Mouse (Mus musculus) lung, embryonic 16.5 days (tissue): ENCODE results near the gene Kcnh1. TPM values are rescaled to one million over a fixed set of nuclear protein-coding genes. Genes with fewer than 3 reads are reported as not detected.

Experiments used
- ATAC-seq: fragments of 200-750 bp; cut with Nextera tagmentation; 2 replicates; pipeline ENCODE4 v1.8.0; 2017; ENCODE audit warnings: low read depth, mild to moderate bottlenecking, moderate library complexity
- H3K27ac ChIP-seq: fragments of 300-500 bp; sonication (generic); 2 replicates; pipeline ENCODE4 v1.5.1; 2014; ENCODE audit warnings: mild to moderate bottlenecking, control low read depth, low read length
- H3K27me3 ChIP-seq: fragments of 300-500 bp; sonication (generic); 2 replicates; pipeline ENCODE4 v1.6.1; 2014; ENCODE audit warnings: low read depth, low read length, mixed read lengths; ENCODE audit not compliant: control insufficient read depth, insufficient read depth
- H3K36me3 ChIP-seq: fragments of 300-500 bp; sonication (generic); 2 replicates; pipeline ENCODE4 v1.6.1; 2014; ENCODE audit warnings: low read length; ENCODE audit not compliant: control insufficient read depth, insufficient read depth
- H3K4me1 ChIP-seq: fragments of 300-500 bp; sonication (generic); replicated peaks from 2 replicates; pipeline ENCODE4 v1.6.1; 2014; ENCODE audit warnings: low read length, mixed read lengths; ENCODE audit not compliant: control insufficient read depth, insufficient read depth
- H3K4me2 ChIP-seq: fragments of 300-500 bp; sonication (generic); 2 replicates; pipeline ENCODE4 v1.6.1; 2014; ENCODE audit warnings: low read depth, low read length, control low read depth
- H3K4me3 ChIP-seq: fragments of 300-500 bp; sonication (generic); 2 replicates; pipeline ENCODE4 v1.5.1; 2014; ENCODE audit warnings: mild to moderate bottlenecking, low read length, control low read depth
- H3K9ac ChIP-seq: fragments of 300-500 bp; sonication (generic); 2 replicates; pipeline ENCODE4 v1.6.1; 2014; ENCODE audit warnings: low read length, control low read depth
- H3K9me3 ChIP-seq: fragments of 300-500 bp; sonication (generic); 2 replicates; pipeline ENCODE4 v1.6.1; 2016; ENCODE audit warnings: low read length; ENCODE audit not compliant: control insufficient read depth
- WGBS: fragments of 180-500 bp; shearing (Covaris S2); extraction: QIAGEN DNeasy Blood & Tissue Kit; methylation state at CpG from one replicate; pipeline ENCODE4 v1.1.7; 2014; 5-methylcytosine and 5-hydroxymethylcytosine counted together
- polyA plus RNA-seq: library from polyadenylated mRNA; unstranded; fragments of >200 nt; fragmentation: Nextera tagmentation; extraction: Ambion mirVana; gene quantifications from 2 replicates; pipeline ENCODE4 v1.2.1, GENCODE M21; 2015

The Kcnh1 gene
- polyA plus RNA-seq, 1 experiment from 2014 or later, result 0.97 TPM

GRCm38 (mm10) chr1:192502835-192503234, 312.3 kb downstream of the Kcnh1 start:
- Histone ChIP-seq H3K4me1 (no peaks in the 10 kb centered on the region), H3K36me3 (no peaks in the 10 kb centered on the region), H3K9ac (no peak overlapping the region), H3K4me2 (no peak overlapping the region), H3K27ac (no peak overlapping the region), H3K4me3 (no peak overlapping the region), H3K9me3 (no peaks in the 10 kb centered on the region), H3K27me3 (no peaks in the 10 kb centered on the region)
- no peak for ATAC-seq

GRCm38 (mm10) chr1:192503651-192504050, 313.1 kb downstream of the Kcnh1 start:
- Histone ChIP-seq H3K4me3 (no peak overlapping the region), H3K4me2 (no peak overlapping the region), H3K4me1 (no peaks in the 10 kb centered on the region), H3K9me3 (no peaks in the 10 kb centered on the region), H3K27me3 (no peaks in the 10 kb centered on the region), H3K9ac (no peak overlapping the region), H3K36me3 (no peaks in the 10 kb centered on the region), H3K27ac (no peak overlapping the region)
- ATAC-seq, result no peak
- 81% methylated on average over 4 of the region's 4 CpGs for WGBS

- H3K27ac ChIP-seq, result no peak overlapping the region
- no peak overlapping the region for H3K9ac ChIP-seq
- no peaks in the 10 kb centered on the region for H3K27me3 ChIP-seq
- 95% methylated on average over 1 of the region's 1 CpGs for WGBS
- ATAC-seq, result no peak
- no peak overlapping the region for H3K4me2 ChIP-seq
- no peaks in the 10 kb centered on the region for H3K4me1 ChIP-seq
- H3K36me3 ChIP-seq, result no peaks in the 10 kb centered on the region
- H3K9me3 ChIP-seq, result no peaks in the 10 kb centered on the region
- no peak overlapping the region for H3K4me3 ChIP-seq
These were observed 322.2 kb downstream of the Kcnh1 start for GRCm38 (mm10) chr1:192512821-192513220.

GRCm38 (mm10) chr1:192515373-192515772, 324.8 kb downstream of the Kcnh1 start:
- H3K27me3 ChIP-seq, result no peaks in the 10 kb centered on the region
- 66% methylated on average over 3 of the region's 3 CpGs for WGBS

GRCm38 (mm10) chr1:192519713-192520112, 329.1 kb downstream of the Kcnh1 start:
- Histone ChIP-seq H3K4me2 (no peak overlapping the region), H3K27ac (no peak overlapping the region), H3K9me3 (no peaks in the 10 kb centered on the region), H3K27me3 (no peaks in the 10 kb centered on the region), H3K4me1 (no peaks in the 10 kb centered on the region), H3K36me3 (no peaks in the 10 kb centered on the region), H3K4me3 (no peak overlapping the region), H3K9ac (no peak overlapping the region)
- 100% methylated on average over 1 of the region's 1 CpGs for WGBS
- ATAC-seq, result no peak

More at GRCm38 (mm10) chr1:192515373-192515772, 324.8 kb downstream of the Kcnh1 start:
- Histone ChIP-seq H3K9me3 (no peaks in the 10 kb centered on the region), H3K27ac (no peak overlapping the region), H3K4me3 (no peak overlapping the region), H3K36me3 (no peaks in the 10 kb centered on the region), H3K4me2 (no peak overlapping the region), H3K9ac (no peak overlapping the region), H3K4me1 (no peaks in the 10 kb centered on the region)
- ATAC-seq, result no peak

GRCm38 (mm10) chr1:192520836-192521435, 330.4 kb downstream of the Kcnh1 start:
- H3K4me1 ChIP-seq, result no peaks in the 10 kb centered on the region
- no peaks in the 10 kb centered on the region for H3K36me3 ChIP-seq
- no peaks in the 10 kb centered on the region for H3K27me3 ChIP-seq
- no peak overlapping the region for H3K4me2 ChIP-seq
- no peak overlapping the region for H3K27ac ChIP-seq
- no peak for ATAC-seq
- no peak overlapping the region for H3K4me3 ChIP-seq
- WGBS, result 38% methylated on average over 13 of the region's 13 CpGs
- H3K9me3 ChIP-seq, result no peaks in the 10 kb centered on the region
- H3K9ac ChIP-seq, result no peak overlapping the region

GRCm38 (mm10) chr1:192522376-192523178, 332.0 kb downstream of the Kcnh1 start:
- H3K27me3 ChIP-seq, result no peaks in the 10 kb centered on the region
- no peak for ATAC-seq
- WGBS, result 45% methylated on average over 12 of the region's 12 CpGs
- no peaks in the 10 kb centered on the region for H3K36me3 ChIP-seq
- H3K4me2 ChIP-seq, result no peak overlapping the region
- no peak overlapping the region for H3K4me3 ChIP-seq
- H3K27ac ChIP-seq, result no peak overlapping the region
- no peaks in the 10 kb centered on the region for H3K9me3 ChIP-seq
- no peak overlapping the region for H3K9ac ChIP-seq
- H3K4me1 ChIP-seq, result no peaks in the 10 kb centered on the region

- Histone ChIP-seq H3K9me3 (no peaks in the 10 kb centered on the region), H3K27me3 (no peaks in the 10 kb centered on the region), H3K9ac (no peak overlapping the region), H3K4me3 (no peak overlapping the region), H3K27ac (no peak overlapping the region), H3K4me2 (no peak overlapping the region), H3K4me1 (no peaks in the 10 kb centered on the region), H3K36me3 (no peaks in the 10 kb centered on the region)
- WGBS, result 59% methylated on average over 14 of the region's 14 CpGs
- no peak for ATAC-seq
These were observed 335.3 kb downstream of the Kcnh1 start for GRCm38 (mm10) chr1:192525711-192526350.

- Histone ChIP-seq H3K27me3 (no peaks in the 10 kb centered on the region), H3K4me2 (no peak overlapping the region), H3K4me3 (no peak overlapping the region), H3K27ac (no peak overlapping the region), H3K9ac (no peak overlapping the region), H3K9me3 (no peaks in the 10 kb centered on the region), H3K4me1 (no peaks in the 10 kb centered on the region), H3K36me3 (no peaks in the 10 kb centered on the region)
- ATAC-seq, result no peak
- 47% methylated on average over 2 of the region's 2 CpGs for WGBS
These were observed 341.0 kb downstream of the Kcnh1 start for GRCm38 (mm10) chr1:192531490-192532146.
